Mouse (Mus musculus): ENCODE results near the gene Gfpt1.
"Not testable (repeated sequence)": the region's sequence is repeated elsewhere in the genome, so short reads cannot be mapped to it uniquely, and the experiment has no call there.

DNA sequence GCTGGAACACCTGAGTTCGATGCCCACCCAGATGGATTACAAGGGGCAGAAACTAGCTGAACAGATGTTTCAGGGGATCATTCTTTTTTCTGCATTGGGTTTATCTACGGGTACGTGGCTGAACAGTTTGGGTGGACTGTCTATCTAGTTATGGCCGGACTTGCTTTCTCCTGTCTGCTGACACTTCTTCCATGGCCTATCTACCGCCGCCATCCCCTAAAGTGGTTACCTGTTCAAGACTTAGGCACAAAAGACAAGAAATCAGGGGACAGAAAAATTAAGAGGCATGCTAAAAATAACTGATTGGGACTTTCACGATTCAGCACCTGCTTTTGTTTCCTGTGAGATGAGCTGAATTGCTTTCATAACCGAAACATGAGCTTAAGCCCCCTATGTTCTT, 51.0 kb downstream of the Gfpt1 start:
- not testable (repeated sequence) for TF ChIP-seq CTCF, EP300 (IDR thresholded peaks at IDR 0.05; ENCODE audit: low read depth)

Data from heart, postnatal 0 days (tissue).